Mouse (Mus musculus): ENCODE data around the gene Fndc3b. TPM values are rescaled to one million over a fixed set of nuclear protein-coding genes. Genes with fewer than 3 reads are reported as not detected.

Gene Fndc3b
- polyA plus RNA-seq, 1 experiment from 2014 or later = 16.7 TPM

- H3K27ac ChIP-seq = peak overlapping the region; percentile 21; the same call in 1 of the 2 replicates
- 40% methylated on average over 13 of the region's 13 CpGs for WGBS (ENCODE audit: missing documents)
- H3K79me2 ChIP-seq (ENCODE audit: inconsistent target) = no peaks in the 10 kb centered on the region
- peaks cover 54% of the 10 kb centered on the region for H3K36me3 ChIP-seq (ENCODE audit: inconsistent target)
- H3K4me3 ChIP-seq (ENCODE audit: inconsistent target) = no peak overlapping the region
These were observed 257.5 kb downstream of the Fndc3b start for GRCm38 (mm10) chr3:27453453-27454098.

DNA sequence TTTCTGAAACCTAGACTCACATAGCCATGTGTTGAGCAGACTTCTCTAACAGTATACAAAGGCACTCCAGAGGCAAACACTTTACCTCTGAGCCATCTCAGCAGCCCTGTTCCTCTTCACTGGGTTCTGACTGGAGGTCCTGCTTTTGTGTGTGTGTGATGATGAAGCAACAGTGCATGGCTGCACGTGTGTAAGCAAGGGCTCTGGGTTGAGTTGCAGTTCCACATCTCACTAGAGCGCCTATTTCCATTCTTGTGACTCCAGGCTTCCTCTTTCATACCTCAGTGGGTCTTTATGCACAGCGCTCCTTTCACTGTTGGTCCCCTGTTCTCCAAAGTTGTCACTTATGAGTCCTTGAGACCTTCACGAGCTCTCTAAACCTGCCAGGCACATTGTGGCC lies 261.7 kb downstream of the Fndc3b start:
- 36% methylated on average over 4 of the region's 4 CpGs for WGBS (ENCODE audit: missing documents)
- no peak overlapping the region for H3K27ac ChIP-seq
- H3K36me3 ChIP-seq (ENCODE audit: inconsistent target) = peaks cover 20% of the 10 kb centered on the region; the same call in 1 of the 2 replicates
- no peak overlapping the region for H3K4me3 ChIP-seq (ENCODE audit: inconsistent target)
- no peaks in the 10 kb centered on the region for H3K79me2 ChIP-seq (ENCODE audit: inconsistent target)

GRCm38 (mm10) chr3:27448367-27448766 lies 262.7 kb downstream of the Fndc3b start:
- Histone ChIP-seq H3K27ac (no peak overlapping the region), H3K4me3 (ENCODE audit: inconsistent target) (no peak overlapping the region), H3K79me2 (ENCODE audit: inconsistent target) (no peaks in the 10 kb centered on the region), H3K36me3 (ENCODE audit: inconsistent target) (peaks cover 19% of the 10 kb centered on the region; the same call in 1 of the 2 replicates)
- WGBS (ENCODE audit: missing documents) = 97% methylated on average over 8 of the region's 9 CpGs

GRCm38 (mm10) chr3:27439704-27440103 lies 271.4 kb downstream of the Fndc3b start:
- H3K27ac ChIP-seq = no peak overlapping the region
- no peak overlapping the region for H3K4me3 ChIP-seq (ENCODE audit: inconsistent target)
- H3K36me3 ChIP-seq (ENCODE audit: inconsistent target) = 0 out of 2 replicates have a peak, but pooled peaks cover 7% of the 10 kb centered on the region
- WGBS (ENCODE audit: missing documents) = 50% methylated on average over 16 of the region's 16 CpGs
- H3K79me2 ChIP-seq (ENCODE audit: inconsistent target) = no peaks in the 10 kb centered on the region

- H3K27ac ChIP-seq = no peak overlapping the region
- no peak overlapping the region for H3K4me3 ChIP-seq (ENCODE audit: inconsistent target)
- WGBS (ENCODE audit: missing documents) = 100% methylated on average over 6 of the region's 6 CpGs
- H3K36me3 ChIP-seq (ENCODE audit: inconsistent target) = 0 out of 2 replicates have a peak, but pooled peaks cover 7% of the 10 kb centered on the region
- H3K79me2 ChIP-seq (ENCODE audit: inconsistent target) = no peaks in the 10 kb centered on the region
These were observed 275.9 kb downstream of the Fndc3b start for GRCm38 (mm10) chr3:27435096-27435620.

DNA sequence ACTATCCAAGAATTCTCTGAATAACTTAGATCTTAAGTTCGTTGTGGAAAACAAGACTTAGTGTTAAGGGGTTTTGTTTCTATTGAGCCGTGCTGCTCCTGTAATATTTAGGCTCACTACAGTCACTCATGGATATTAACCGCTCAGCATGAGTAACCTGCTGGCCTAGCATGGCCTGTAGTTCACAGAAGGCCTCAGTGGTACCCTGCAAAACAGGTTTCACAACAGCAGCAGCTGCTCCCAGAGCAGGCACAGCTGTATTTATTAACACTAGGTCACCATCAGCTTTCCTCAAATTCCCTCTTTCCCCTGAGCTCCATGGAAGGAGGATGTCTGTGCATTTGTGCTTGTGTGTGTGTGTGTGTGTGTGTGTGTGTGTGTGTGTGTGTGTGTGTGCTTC lies 278.1 kb downstream of the Fndc3b start:
- no peak overlapping the region for H3K4me3 ChIP-seq (ENCODE audit: inconsistent target)
- H3K27ac ChIP-seq = no peak overlapping the region
- H3K79me2 ChIP-seq (ENCODE audit: inconsistent target) = no peaks in the 10 kb centered on the region
- H3K36me3 ChIP-seq (ENCODE audit: inconsistent target) = peaks cover 25% of the 10 kb centered on the region; the same call in 1 of the 2 replicates
- 98% methylated on average over 3 of the region's 3 CpGs for WGBS (ENCODE audit: missing documents)

DNA sequence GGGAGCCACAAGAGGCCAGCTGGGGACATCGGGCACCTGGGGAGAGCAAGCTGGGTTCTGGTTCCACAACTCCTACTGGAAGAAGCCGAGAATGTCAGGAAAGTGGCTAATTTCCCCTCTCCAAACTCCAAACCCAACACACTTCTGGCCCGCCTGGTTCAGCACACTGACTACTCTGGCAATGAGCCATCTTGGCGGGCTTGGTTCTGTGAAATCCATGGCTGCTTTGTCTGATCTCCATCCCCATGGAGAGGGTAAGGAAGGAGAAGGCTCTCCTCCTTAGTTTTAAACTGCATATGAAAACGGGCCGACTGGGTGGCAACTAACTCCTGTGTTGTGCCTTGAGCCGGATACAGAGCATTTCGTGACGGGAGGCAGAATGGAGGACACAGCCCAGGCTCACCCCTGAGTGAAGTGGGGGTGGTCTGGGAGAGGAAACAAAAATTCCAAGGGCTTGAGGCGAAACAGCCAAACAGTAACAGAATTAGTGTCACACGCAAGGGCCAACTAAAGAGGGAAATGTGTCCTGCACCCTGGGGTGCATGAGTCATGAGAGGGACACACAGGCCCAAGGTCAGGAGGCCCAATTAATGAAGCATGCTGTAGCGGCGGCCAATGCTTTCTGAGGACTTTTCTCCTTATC lies 280.4 kb downstream of the Fndc3b start:
- no peak overlapping the region for H3K27ac ChIP-seq
- H3K79me2 ChIP-seq (ENCODE audit: inconsistent target) = no peaks in the 10 kb centered on the region
- no peak overlapping the region for H3K4me3 ChIP-seq (ENCODE audit: inconsistent target)
- 93% methylated on average over 13 of the region's 13 CpGs for WGBS (ENCODE audit: missing documents)
- H3K36me3 ChIP-seq (ENCODE audit: inconsistent target) = peaks cover 25% of the 10 kb centered on the region; the same call in 1 of the 2 replicates

GRCm38 (mm10) chr3:27427406-27427805 lies 283.7 kb downstream of the Fndc3b start:
- Histone ChIP-seq H3K79me2 (ENCODE audit: inconsistent target) (no peaks in the 10 kb centered on the region), H3K36me3 (ENCODE audit: inconsistent target) (peaks cover 57% of the 10 kb centered on the region; the same call in 1 of the 2 replicates), H3K27ac (no peak overlapping the region), H3K4me3 (ENCODE audit: inconsistent target) (no peak overlapping the region)
- 96% methylated on average over 6 of the region's 6 CpGs for WGBS (ENCODE audit: missing documents)

DNA sequence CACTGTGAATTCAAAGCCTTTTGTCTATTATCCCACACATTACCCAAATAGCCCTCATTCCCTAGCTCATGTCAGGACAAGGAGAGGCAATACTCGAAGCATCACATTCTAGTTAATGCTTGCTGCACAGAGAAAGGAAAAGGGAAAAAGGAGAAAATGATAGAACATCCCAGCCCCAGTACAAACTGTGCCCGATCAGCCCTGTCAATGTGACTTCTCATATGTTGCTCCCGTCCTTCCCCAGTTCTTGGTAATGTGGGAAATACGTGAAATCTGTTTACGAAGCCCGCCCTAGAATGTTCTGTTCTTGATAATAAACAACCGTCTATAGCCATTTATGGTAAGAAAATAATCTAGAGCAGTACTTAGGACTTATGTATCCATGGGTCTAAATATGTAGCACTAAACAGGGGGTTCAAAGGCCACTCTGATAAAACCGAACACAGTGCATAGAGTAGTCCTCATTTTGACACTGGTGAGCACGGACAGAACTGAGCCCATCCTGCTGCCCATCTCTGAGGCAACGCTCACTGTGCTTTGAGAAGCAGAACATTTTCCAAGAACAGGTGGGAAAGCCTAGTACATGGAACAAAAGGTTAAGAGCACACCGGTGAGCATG lies 286.9 kb downstream of the Fndc3b start:
- WGBS (ENCODE audit: missing documents) = 94% methylated on average over 11 of the region's 11 CpGs
- H3K36me3 ChIP-seq (ENCODE audit: inconsistent target) = peaks cover 66% of the 10 kb centered on the region; the same call in 1 of the 2 replicates
- H3K79me2 ChIP-seq (ENCODE audit: inconsistent target) = no peaks in the 10 kb centered on the region
- H3K4me3 ChIP-seq (ENCODE audit: inconsistent target) = no peak overlapping the region
- no peak overlapping the region for H3K27ac ChIP-seq

- no peak overlapping the region for H3K27ac ChIP-seq
- H3K79me2 ChIP-seq (ENCODE audit: inconsistent target) = no peaks in the 10 kb centered on the region
- no peak overlapping the region for H3K4me3 ChIP-seq (ENCODE audit: inconsistent target)
- 97% methylated on average over 6 of the region's 6 CpGs for WGBS (ENCODE audit: missing documents)
- H3K36me3 ChIP-seq (ENCODE audit: inconsistent target) = peaks cover 59% of the 10 kb centered on the region
These were observed 288.6 kb downstream of the Fndc3b start for GRCm38 (mm10) chr3:27422521-27422920.

DNA sequence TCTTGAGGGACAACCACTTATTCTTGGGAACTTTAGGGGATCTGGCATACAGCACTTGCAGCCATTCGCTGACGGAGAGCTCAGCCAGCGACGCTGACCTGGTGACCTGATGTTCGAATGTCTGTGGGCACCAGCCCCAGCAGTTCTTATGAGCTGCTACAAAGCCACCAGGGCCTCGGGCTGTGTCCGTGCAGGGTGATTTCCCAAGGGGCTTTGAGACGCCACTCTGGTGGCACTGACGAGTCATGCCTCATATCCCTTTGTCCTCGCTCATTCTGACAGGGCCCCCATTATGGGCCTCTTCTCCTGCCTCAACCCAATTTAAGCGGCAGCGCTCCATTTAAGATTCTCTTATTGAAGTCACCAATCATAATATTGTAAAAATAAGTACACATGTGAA lies 289.1 kb downstream of the Fndc3b start:
- Histone ChIP-seq H3K4me3 (ENCODE audit: inconsistent target) (no peak overlapping the region), H3K27ac (no peak overlapping the region), H3K79me2 (ENCODE audit: inconsistent target) (no peaks in the 10 kb centered on the region), H3K36me3 (ENCODE audit: inconsistent target) (peaks cover 59% of the 10 kb centered on the region)
- WGBS (ENCODE audit: missing documents) = 94% methylated on average over 12 of the region's 12 CpGs

DNA sequence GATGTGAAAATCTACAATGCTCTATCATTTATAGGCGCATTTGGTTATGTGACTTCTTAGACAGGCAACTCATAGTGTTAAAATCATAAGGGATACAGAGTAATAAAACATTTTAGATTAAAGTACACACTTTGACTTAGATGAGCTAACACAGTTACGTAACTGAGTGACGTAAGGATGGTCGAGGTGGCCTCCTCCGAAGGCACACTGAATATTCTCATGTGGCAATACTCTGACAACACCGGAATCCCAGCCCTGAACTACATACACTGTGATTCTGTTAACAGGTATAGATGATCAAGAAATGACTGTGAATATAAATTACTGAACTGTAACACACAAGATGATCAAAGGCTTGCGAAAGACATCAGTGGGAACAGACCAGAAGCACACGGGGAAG lies 292.5 kb downstream of the Fndc3b start:
- H3K79me2 ChIP-seq (ENCODE audit: inconsistent target) = no peaks in the 10 kb centered on the region
- WGBS (ENCODE audit: missing documents) = 79% methylated on average over 7 of the region's 8 CpGs
- peaks cover 33% of the 10 kb centered on the region for H3K36me3 ChIP-seq (ENCODE audit: inconsistent target)
- no peak overlapping the region for H3K27ac ChIP-seq
- no peak overlapping the region for H3K4me3 ChIP-seq (ENCODE audit: inconsistent target)

- WGBS (ENCODE audit: missing documents) = 95% methylated on average over 9 of the region's 10 CpGs
- Histone ChIP-seq H3K4me3 (ENCODE audit: inconsistent target) (no peak overlapping the region), H3K36me3 (ENCODE audit: inconsistent target) (peaks cover 20% of the 10 kb centered on the region), H3K27ac (no peak overlapping the region), H3K79me2 (ENCODE audit: inconsistent target) (no peaks in the 10 kb centered on the region)
These were observed 294.3 kb downstream of the Fndc3b start for GRCm38 (mm10) chr3:27416786-27417185.

DNA sequence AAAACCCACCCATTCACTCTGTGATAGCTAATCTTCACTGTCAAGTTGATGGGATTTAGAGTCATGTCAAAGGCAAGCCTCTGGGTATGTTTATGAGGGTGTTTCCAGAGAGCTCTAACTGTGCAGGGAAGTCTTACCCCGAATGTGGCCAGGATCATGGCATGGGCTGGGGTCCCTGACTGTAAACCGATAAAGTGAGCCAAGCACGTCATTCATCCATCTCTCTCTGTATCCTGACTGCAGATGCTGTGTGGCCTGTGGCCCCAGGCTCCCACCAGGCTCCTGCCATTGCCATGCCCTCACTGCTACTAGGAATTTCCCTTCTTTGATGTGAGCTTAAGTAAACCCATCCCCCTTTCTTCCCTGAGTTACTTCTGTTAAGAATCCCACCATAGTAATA lies 297.5 kb downstream of the Fndc3b start:
- Histone ChIP-seq H3K79me2 (ENCODE audit: inconsistent target) (no peaks in the 10 kb centered on the region), H3K27ac (no peak overlapping the region), H3K36me3 (ENCODE audit: inconsistent target) (peaks cover under 1% of the 10 kb centered on the region; the same call in 1 of the 2 replicates), H3K4me3 (ENCODE audit: inconsistent target) (no peak overlapping the region)
- WGBS (ENCODE audit: missing documents) = 91% methylated on average over 3 of the region's 3 CpGs

DNA sequence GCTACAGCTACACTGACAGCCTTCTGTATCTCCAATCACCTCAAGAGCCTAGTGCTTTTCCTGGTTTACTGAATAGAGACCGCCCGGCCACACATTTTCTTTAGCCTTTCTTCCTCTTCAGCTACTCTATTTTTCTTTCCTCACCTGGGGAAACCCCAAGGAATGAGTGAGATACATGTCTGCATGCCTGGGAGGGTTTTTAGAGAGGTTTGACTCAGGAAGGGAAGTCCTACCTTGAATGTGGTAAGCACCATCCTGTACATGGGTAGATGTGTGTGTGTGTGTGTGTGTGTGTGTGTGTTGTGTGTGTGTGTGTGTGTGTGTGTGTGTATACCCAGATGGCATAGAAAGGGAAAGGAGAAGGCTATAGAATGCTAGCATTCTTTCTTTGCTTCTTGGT lies 299.8 kb downstream of the Fndc3b start:
- Histone ChIP-seq H3K27ac (no peak overlapping the region), H3K4me3 (ENCODE audit: inconsistent target) (no peak overlapping the region), H3K36me3 (ENCODE audit: inconsistent target) (no peaks in the 10 kb centered on the region), H3K79me2 (ENCODE audit: inconsistent target) (no peaks in the 10 kb centered on the region)
- WGBS (ENCODE audit: missing documents) = 92% methylated on average over 2 of the region's 2 CpGs
